Mouse (Mus musculus) megakaryocyte, embryonic 14.5 days (primary cell): ENCODE results near the gene Pcmt1.

ENCODE experiments used
- FLI1 ChIP-seq: IDR thresholded peaks from 2 replicates; pipeline ENCODE4 v1.6.1; 2012; ENCODE audit warnings: low read length, inconsistent platforms, mixed read lengths
- GATA1 ChIP-seq: IDR thresholded peaks from 3 replicates; pipeline ENCODE4 v1.6.1; 2012; ENCODE audit warnings: mixed read lengths, low read length, inconsistent platforms, borderline replicate concordance

GRCm38 (mm10) chr10:7682249-7682648 lies 1.3 kb upstream of the Pcmt1 start:
- no peak for TF ChIP-seq GATA1
- TF ChIP-seq FLI1 = no peak
